Mouse (Mus musculus) brain, embryonic 14.5 days (tissue): ENCODE results near the gene Far2. TPM values are rescaled to one million over a fixed set of nuclear protein-coding genes. Genes with fewer than 3 reads are reported as not detected.
"Not testable (repeated sequence)": the region's sequence is repeated elsewhere in the genome, so short reads cannot be mapped to it uniquely, and the experiment has no call there.

Experiments
- DNase-seq: peaks from one replicate; pipeline ENCODE4 v3.0.0-alpha.2; 2011; ENCODE audit warnings: low read depth
- CTCF ChIP-seq: fragments of 200-500 bp; IDR thresholded peaks from 2 replicates; pipeline ENCODE4 v1.5.1; 2012; ENCODE audit warnings: inconsistent platforms, mild to moderate bottlenecking, moderate library complexity, borderline replicate concordance; ENCODE audit not compliant: insufficient read depth, insufficient read length; ENCODE audit errors: extremely low read depth
- POLR2A ChIP-seq: fragments of 200-500 bp; IDR thresholded peaks from 2 replicates; pipeline ENCODE4 v1.6.1; 2012; ENCODE audit warnings: mild to moderate bottlenecking, inconsistent platforms, borderline replicate concordance; ENCODE audit not compliant: poor library complexity, insufficient read depth, insufficient read length, severe bottlenecking; ENCODE audit errors: extremely low read depth
- polyA plus RNA-seq: library from polyadenylated mRNA; depleted of rRNA; stranded (reverse); fragments of >200 nt; gene quantifications from 2 replicates; pipeline ENCODE4 v1.2.3, GENCODE M21; 2012

The Far2 gene
- polyA plus RNA-seq, 1 experiment: 9.6 TPM

DNA sequence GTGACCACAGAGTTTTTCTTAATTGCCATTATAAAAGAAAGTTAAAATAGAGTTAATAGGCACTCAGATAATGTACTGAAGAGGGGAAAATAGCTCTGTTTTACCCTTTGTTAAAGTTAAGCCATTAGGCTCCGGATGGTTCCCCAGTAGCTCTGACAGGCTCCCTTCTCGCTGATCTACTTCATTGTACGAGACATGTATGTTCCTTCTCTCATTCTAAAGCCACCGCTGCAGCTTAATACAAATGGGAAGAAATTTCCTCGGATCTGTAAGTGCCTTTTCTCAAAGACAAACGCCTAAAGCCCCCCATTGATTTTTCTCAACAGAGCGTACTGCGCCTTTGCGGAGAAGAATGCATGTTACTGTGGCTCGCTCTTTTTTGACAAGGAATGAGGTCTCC, 85.3 kb downstream of the Far2 start:
- TF ChIP-seq CTCF: no peak
- no peak for TF ChIP-seq POLR2A
- peak; percentile 70 for DNase-seq

DNA sequence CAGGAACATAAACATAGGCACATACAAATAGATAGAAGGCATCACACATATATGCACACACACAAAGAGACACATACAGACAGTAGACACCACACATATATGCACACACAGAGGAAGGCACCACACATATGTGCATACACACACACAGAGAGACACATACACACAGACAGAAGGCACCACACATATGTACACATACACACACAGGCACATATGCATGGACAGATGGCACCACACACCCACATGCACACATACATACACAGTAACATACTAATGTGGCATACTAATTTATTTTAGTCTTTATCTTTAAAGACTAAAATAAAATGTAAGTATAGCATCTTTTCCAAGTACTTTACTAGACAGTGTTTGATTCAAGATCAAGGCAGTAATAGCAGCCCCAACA, 86.5 kb downstream of the Far2 start:
- DNase-seq: peak; percentile 13
- no peak for TF ChIP-seq CTCF
- no peak for TF ChIP-seq POLR2A

DNA sequence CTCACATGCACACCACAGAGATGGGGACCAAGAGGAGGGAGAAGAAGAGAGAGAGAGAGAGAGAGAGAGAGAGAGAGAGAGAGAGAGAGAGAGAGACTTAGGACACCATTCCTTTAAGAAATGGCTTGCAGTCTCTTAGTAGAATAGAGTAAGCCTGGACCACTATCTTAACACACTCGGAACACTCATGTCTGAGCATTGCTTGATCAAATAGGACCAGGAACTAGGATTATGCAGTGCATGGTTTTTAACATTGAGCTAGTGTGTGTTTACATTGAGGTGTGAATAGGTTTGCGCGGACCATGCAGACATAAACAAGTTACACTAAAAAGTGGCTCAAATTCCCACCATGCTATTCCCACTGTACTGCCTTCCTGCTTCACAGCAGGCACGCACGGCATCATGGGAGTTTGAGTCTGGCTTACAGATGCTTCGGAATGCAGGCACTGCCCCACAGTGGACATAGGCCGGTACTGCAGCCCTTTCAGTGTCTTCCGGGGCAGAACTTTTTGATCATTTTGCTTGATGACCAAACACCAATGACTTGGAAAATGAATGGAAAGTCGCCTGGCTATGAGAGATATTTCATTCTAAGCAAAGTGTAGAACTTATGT, 88.8 kb downstream of the Far2 start:
- DNase-seq: peak; percentile 93
- no peak for TF ChIP-seq POLR2A
- peak; percentile 94 for TF ChIP-seq CTCF

DNA sequence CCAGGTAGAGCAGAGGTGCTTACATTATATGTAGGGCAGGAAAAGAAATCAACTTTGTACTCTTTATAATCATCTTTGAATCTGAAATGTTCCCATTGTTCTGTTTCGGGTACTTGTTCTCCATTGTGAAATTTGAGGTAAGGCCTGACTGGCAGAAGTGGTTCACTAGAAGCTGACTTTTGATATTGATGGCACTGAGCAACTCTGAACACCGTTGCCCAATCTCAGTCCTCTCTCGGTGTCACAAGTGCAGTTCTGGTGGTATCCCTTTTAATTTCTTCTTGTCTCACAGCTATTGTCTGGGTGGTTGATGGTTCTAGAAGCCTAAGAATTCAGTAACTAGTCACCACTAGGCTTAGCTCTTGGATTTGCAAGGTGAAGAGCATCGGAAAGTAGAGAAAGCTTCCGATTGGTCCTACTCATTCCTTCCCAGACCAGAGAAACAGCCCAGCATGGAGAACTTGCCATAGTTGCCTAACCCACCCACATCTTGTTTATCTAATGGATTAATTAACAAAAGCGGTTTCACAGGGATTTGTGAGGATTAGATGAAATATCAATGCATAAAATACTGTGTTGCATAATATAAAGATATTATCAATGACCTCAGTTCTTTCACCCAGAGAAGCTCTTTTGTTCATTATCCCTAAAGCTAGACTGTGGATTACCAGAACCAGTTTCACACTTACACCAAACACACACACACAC, 92.4 kb downstream of the Far2 start:
- DNase-seq: no peak
- TF ChIP-seq CTCF (no peak), POLR2A (no peak)

DNA sequence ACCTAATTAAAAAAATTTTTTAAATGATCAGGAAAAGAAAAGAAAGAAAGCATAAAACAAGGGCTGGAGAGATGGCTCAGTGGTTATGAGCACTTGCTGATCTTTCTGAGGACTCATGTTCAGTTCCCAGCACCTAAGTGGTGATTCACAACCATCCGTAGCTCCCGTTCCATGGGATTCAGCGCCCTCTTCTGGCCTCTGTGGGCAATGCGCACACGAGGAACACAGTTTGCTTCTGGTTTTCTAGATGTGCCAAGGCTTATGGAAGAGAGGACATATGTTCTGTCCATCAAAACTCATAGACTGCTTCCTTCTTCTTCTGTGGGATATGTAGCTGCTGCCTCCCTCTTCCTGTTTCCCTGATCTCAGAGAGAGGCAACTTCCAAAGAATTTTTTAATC, 94.8 kb downstream of the Far2 start:
- TF ChIP-seq CTCF (no peak), POLR2A (no peak)
- no peak for DNase-seq

DNA sequence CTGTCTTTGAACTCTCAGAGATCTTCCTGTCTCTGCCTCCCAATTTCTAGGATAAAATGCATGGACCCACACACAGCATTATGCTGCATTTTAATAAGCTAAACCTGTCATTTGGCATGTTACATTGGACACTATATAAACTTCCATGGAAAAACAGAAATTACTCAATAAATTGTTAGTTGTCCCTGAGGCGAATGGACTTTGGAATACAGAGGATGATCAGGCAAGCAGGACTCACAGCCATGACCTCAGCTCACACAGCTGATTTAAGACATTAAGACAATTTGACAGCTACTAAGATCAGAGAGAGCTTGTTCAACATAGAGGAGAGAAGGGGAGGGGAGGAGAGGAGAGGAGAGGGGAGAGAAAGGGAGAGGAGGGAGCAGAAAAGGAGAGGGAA, 95.4 kb downstream of the Far2 start:
- TF ChIP-seq POLR2A (no peak), CTCF (no peak)
- no peak for DNase-seq

DNA sequence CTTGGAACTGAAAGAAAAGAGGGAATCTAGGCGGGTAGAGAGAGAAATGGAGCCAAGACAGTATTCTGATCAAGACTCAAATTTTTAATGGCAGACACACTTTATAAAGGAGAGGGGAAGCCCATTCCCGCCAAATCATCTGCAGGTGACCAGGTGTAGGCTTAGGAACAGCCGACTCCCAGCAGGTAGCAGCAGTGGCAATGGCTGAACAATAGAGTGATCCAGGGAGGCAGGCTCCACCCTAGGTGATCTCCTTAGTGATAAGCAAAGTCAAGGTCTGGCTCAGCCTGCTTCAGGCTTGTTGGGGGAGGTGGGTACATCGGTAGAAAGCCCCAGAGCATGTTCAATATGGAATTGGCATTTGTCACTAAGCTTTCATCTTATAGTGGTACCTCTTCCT, 105.2 kb downstream of the Far2 start:
- DNase-seq: not testable (repeated sequence)

DNA sequence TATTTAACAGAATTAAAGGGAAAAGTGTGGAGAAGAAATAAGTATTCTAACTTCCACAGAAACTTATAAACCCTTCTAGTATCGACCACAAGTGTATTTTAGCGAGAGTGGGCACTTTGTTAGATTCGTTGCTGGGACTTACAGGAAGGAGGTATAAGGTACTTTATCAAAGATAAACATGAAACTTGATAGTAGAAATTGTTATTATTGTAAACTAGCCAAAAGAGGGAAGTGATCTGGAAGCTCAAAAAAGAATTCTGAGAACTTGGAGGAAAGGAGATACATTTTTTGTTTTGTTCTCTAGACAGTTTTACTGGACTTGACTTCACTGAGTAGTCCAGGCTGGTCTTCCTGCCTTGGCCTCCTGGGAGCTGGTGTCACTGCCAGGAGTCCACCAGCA, 125.8 kb downstream of the Far2 start:
- no peak for TF ChIP-seq CTCF
- TF ChIP-seq POLR2A: no peak

DNA sequence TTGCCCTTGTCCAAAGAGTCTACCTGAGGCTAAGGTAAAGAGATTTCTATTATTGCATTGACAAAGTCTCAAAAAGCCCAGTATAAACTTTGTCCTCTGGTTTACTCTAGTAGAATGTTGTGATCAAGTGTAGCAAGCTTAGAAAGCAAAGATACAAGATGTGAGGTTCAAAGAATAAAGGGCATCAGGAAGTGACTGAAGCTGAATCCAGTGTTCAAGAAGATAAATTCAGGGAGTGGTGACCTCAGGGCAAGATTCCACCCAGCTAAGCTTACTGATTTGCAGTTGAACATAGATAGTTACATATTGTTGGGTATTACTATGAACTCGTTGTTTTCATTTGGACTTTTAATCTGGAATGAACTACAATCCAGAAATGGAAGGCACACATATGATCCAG, 138.6 kb downstream of the Far2 start:
- TF ChIP-seq CTCF: no peak
- no peak for DNase-seq

More for the DNA sequence above, 125.8 kb downstream of the Far2 start:
- no peak for DNase-seq

DNA sequence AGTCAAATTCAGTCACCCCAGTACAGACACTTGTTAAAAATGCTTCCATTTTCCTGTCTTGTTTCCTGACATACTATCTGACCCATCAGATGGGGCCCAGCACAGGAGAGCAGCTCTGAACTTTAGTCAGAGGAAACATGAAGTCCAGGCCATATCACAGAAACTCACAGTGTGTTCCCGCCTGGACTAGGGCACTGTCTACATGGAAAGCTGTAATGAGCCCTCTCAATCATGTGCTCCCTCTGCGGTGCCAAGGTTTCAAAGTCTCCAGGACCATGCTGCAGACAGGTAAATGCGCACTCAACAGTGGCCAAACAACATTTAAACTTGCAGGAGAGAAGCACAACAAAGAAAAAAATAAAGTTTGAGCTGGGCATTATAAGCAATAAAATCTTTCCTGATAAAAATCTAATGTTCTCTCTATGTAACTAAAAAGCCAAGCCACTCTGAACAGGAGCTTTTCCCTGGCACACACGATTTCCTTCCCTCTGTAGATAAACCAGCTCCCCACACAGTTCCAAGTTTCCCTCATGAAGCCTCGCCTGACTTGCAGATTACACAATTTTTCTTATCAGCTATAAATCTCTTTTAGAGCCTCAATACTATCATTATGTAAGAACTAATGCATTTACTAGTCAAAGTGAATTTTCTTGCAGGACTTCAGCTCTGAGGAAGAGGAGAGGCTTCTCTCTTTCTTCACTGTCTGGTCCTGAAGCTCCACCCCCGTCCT, 147.1 kb downstream of the Far2 start:
- TF ChIP-seq POLR2A (no peak), CTCF (no peak)
- DNase-seq: no peak

DNA sequence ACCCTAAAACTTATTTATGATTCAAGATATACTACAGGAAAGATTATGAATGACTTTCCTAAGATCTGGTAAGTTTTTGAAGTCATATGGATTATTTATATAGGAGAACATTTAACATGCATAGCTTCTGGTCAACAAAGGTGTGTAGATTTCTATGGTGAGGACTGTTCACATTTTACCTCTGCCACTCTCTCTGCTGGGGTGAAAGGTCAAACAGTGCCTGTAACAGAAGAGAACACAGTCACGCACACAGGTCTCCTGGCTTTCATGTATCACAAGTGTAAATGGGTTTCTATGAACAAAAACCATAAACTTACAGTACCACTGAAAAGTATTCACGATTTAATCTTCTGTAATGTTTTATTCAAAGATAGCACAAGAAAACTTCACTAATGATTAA, 152.1 kb downstream of the Far2 start:
- TF ChIP-seq POLR2A (no peak), CTCF (no peak)
- no peak for DNase-seq

DNA sequence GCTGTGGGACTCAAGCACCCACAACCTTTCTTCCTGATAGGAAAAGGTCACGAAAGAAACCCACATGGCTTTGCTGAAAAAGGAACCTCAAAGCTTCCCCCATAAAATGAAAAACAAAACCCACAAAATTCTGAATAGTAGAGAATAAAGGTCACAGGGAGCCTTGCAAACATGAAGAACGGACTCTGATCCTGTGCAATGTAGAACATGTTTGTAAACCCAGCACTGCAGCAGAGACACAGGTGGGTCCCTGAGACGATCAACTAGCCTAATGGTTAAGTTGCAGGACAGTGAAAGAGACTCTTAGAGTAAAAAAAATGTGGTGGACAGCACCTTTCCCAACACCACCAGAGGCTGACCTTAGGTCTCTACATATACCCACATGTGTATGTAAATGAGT, 152.7 kb downstream of the Far2 start:
- no peak for TF ChIP-seq POLR2A
- TF ChIP-seq CTCF: no peak
- no peak for DNase-seq
